Mouse (Mus musculus) inflammation-experienced regulatory T-cells, adult 6 months (primary cell): ENCODE measurements around the gene Arhgef6. TPM values are rescaled to one million over a fixed set of nuclear protein-coding genes. Genes with fewer than 3 reads are reported as not detected.
A peak's percentile ranks its signal among the peaks of the same experiment; 100 is the strongest.

ENCODE experiments used
- ATAC-seq: one replicate; pipeline ENCODE4 v1.8.0; 2017
- polyA plus RNA-seq, 3 experiments: library from polyadenylated mRNA; unstranded; fragments of 100-300 nt; shearing (Covaris generic); gene quantifications; one replicate each; pipeline ENCODE4 v1.2.1; 2017

Gene Arhgef6
- polyA plus RNA-seq, 3 experiments from 2014 or later, result 74.2 to 95.3 (median 80.3) TPM

GRCm38 (mm10) chrX:57196319-57196718 lies 142.2 kb downstream of the Arhgef6 start:
- ATAC-seq, result peak; percentile 78

- peak; percentile 52 for ATAC-seq
Observed at GRCm38 (mm10) chrX:57189335-57189734, 149.2 kb downstream of the Arhgef6 start.

DNA sequence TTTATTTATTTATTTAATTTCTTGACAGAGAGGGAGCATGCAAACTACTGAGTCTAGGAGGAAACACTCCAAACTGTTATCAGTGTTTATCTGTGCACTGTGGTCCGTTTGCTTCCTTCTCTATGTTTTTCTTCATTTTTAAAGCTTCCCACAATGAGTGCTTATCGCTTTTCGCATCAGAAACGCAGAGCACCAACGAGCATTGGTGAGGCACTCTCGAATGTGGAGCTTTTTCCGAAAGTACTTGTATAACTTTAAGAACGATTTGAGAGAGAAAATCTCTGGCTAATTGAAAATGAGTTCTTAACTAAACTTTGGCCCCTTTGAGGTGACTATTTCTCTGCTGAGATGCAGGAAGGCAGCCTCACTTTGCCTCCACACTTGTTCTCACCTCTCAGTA lies 151.2 kb downstream of the Arhgef6 start:
- peak; percentile 38 for ATAC-seq

DNA sequence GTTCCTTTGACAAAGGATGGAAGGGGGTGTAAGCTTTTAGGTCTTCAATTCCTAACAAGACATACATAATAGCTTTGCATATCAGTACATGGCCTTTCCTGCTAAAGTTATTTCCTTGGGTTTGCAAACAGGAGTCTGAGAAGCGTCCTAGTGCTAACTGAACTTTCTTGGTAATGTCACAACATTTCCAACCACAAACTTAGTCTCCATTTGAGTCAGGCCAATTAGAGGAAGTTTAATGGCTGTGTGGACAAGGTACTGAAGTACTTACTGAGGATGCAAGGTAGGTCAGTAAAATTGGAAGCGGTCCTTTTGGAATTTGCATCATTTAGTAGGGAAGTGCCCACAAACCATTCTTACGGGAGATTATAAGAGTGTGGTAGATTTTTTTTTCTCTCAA lies 155.2 kb downstream of the Arhgef6 start:
- ATAC-seq, result no peak

DNA sequence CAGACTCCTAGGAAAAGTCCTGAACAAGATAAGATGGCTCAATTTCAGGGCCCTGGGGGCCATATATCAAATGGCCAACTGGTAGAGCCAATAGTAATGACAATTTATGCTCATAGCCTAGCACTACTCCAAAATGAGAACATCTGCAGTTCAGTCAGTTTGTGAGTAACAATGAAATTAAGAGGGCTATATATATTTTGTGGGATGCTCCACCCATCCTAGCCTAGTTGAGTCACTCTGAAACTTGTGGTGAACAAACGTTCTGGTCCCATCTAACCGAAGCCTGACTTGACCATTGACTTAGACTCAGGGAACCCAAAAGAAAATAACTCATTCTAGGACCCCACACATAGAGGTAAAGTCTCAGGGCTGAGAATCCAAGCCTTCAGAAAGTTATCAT lies 156.1 kb downstream of the Arhgef6 start:
- no peak for ATAC-seq

Other genes starting within 250 kb of the Arhgef6 start
- gene Cd40lg, start 126.6 kb downstream of the Arhgef6 start, polyA plus RNA-seq, result 10 to 100 TPM; 65.0 to 80.7 (median 69.6) TPM
- gene Rbmx, start 54.3 kb upstream of the Arhgef6 start, polyA plus RNA-seq, result 100 to 1,000 TPM in 1 of 3 experiments, 10 to 100 TPM in 2; 71.5 to 109 (median 89.7) TPM
- not detected for gene Gm364, start 70.4 kb upstream of the Arhgef6 start, polyA plus RNA-seq
- gene Gpr101, start 165.0 kb upstream of the Arhgef6 start, polyA plus RNA-seq, result not detected